21 mouse cellular contexts compared by ENCODE assay signal in genomic region chr7:126919973-126920372, GRCm38 (mm10). TPM values are rescaled to one million over a fixed set of nuclear protein-coding genes. Genes with fewer than 3 reads are reported as not detected.
A peak's percentile ranks its signal among the peaks of the same experiment; 100 is the strongest.
DNase-seq lines count a peak whose midpoint lies in the region; ATAC-seq lines count a peak whose summit lies in the region.
"Had no signal": no experiment of that assay in that cellular context is flagged by ENCODE, and none has a peak within 500 bp of the region (broad histone marks: within the 10 kb centered on the region; RNA-seq: fewer than 3 reads in every experiment).

No protein-coding gene starts in this region.

- peaks cover 37% of the 10 kb centered on the region for H3K4me1 ChIP-seq in midbrain, embryonic 10.5 days
- H3K4me1 ChIP-seq in midbrain, embryonic 15.5 days: peaks cover 10% of the 10 kb centered on the region
- H3K4me1 ChIP-seq in forebrain, embryonic 16.5 days (replicated peaks; ENCODE audit: control insufficient read depth, insufficient read depth, low read length): 0 out of 2 replicates have a peak, but pooled peaks cover 3% of the 10 kb centered on the region
- H3K4me1 ChIP-seq: embryonic facial prominence, embryonic 12.5 days had no signal

- H3K27me3 ChIP-seq in midbrain, embryonic 10.5 days (ENCODE audit: low read depth, poor library complexity, severe bottlenecking): no peaks in the 10 kb centered on the region; the same call in 1 of the 2 replicates
- H3K27me3 ChIP-seq in midbrain, embryonic 15.5 days (replicated peaks): no peaks in the 10 kb centered on the region
- no peaks in the 10 kb centered on the region for H3K27me3 ChIP-seq in forebrain, embryonic 16.5 days (replicated peaks; ENCODE audit: control insufficient read depth, insufficient read depth, low read length)
- H3K27me3 ChIP-seq: embryonic facial prominence, embryonic 12.5 days; forebrain, embryonic 15.5 days; heart, embryonic 15.5 days had no signal

- no peak overlapping the region for H3K4me2 ChIP-seq in midbrain, embryonic 15.5 days
- H3K4me2 ChIP-seq in forebrain, embryonic 16.5 days (ENCODE audit: low read length): no peak overlapping the region
- H3K4me2 ChIP-seq: embryonic facial prominence, embryonic 12.5 days; forebrain, embryonic 15.5 days; heart, embryonic 11.5 days; heart, embryonic 15.5 days had no signal

- peak; percentile 39 for DNase-seq in adrenal gland, postnatal 10 days
- no peak for DNase-seq in adrenal gland, adult 18-20 months (ENCODE audit: low spot score in 2 of 2)
- DNase-seq in midbrain, embryonic 10.5 days (ENCODE audit: low spot score): no peak
- DNase-seq in adrenal gland, postnatal 25 days: peak; percentile 30
- DNase-seq: cerebellum, adult 11-12 months; cerebellum, adult 9-10 months; cerebellum, postnatal 25 days; gastrocnemius, postnatal 14 days; heart, adult 2 months; heart, postnatal 14 days; kidney, adult 18-20 months had no signal

- no peak overlapping the region for H3K27ac ChIP-seq in midbrain, embryonic 10.5 days (replicated peaks)
- H3K27ac ChIP-seq in midbrain, embryonic 15.5 days: no peak overlapping the region
- H3K27ac ChIP-seq in forebrain, embryonic 16.5 days (ENCODE audit: low read length): no peak overlapping the region
- H3K27ac ChIP-seq: embryonic facial prominence, embryonic 12.5 days; forebrain, embryonic 15.5 days; heart, adult 2 months; heart, embryonic 15.5 days; hindbrain, postnatal 0 days had no signal

- no peak for ATAC-seq in midbrain, embryonic 15.5 days (replicated peaks)
- ATAC-seq in forebrain, embryonic 16.5 days: no peak
- ATAC-seq: forebrain, embryonic 15.5 days; hindbrain, postnatal 0 days had no signal

- H3K9ac ChIP-seq in midbrain, embryonic 15.5 days: no peak overlapping the region
- no peak overlapping the region for H3K9ac ChIP-seq in forebrain, embryonic 16.5 days (replicated peaks; ENCODE audit: low read depth, low read length)
- H3K9ac ChIP-seq: embryonic facial prominence, embryonic 12.5 days; forebrain, embryonic 15.5 days; heart, embryonic 15.5 days had no signal

- no peaks in the 10 kb centered on the region for H3K36me3 ChIP-seq in midbrain, embryonic 10.5 days
- no peaks in the 10 kb centered on the region for H3K36me3 ChIP-seq in midbrain, embryonic 15.5 days (replicated peaks)
- no peaks in the 10 kb centered on the region for H3K36me3 ChIP-seq in forebrain, embryonic 16.5 days (ENCODE audit: control insufficient read depth, insufficient read depth)
- H3K36me3 ChIP-seq: embryonic facial prominence, embryonic 12.5 days; forebrain, embryonic 15.5 days; G1E; heart, embryonic 15.5 days had no signal

- H3K9me3 ChIP-seq in midbrain, embryonic 10.5 days (replicated peaks): no peaks in the 10 kb centered on the region
- no peaks in the 10 kb centered on the region for H3K9me3 ChIP-seq in midbrain, embryonic 15.5 days
- no peaks in the 10 kb centered on the region for H3K9me3 ChIP-seq in forebrain, embryonic 16.5 days (ENCODE audit: control insufficient read depth, low read length)
- H3K9me3 ChIP-seq: embryonic facial prominence, embryonic 12.5 days; forebrain, embryonic 15.5 days; G1E; heart, embryonic 15.5 days had no signal

- WGBS in midbrain, embryonic 10.5 days: 87% methylated on average over 4 of the region's 4 CpGs
- 87% methylated on average over 4 of the region's 4 CpGs for WGBS in midbrain, embryonic 15.5 days
- 86% methylated on average over 4 of the region's 4 CpGs for WGBS in forebrain, embryonic 16.5 days

- peak overlapping the region; percentile 20; the same call in 1 of the 2 replicates for H3K4me3 ChIP-seq in midbrain, embryonic 10.5 days
- no peak overlapping the region for H3K4me3 ChIP-seq in midbrain, embryonic 15.5 days
- H3K4me3 ChIP-seq in forebrain, embryonic 16.5 days (replicated peaks; ENCODE audit: low read length): no peak overlapping the region
- H3K4me3 ChIP-seq: embryonic facial prominence, embryonic 12.5 days; forebrain, embryonic 15.5 days; heart, adult 2 months; heart, embryonic 15.5 days had no signal

RNA-seq across cellular contexts. Expression of gene Tmem219, which starts 2.7 kb away (rescaled TPM):
- 10 to 100 TPM; 32.1 to 32.3 TPM for total RNA-seq in adrenal gland, postnatal 10 days (2021)
- total RNA-seq in adrenal gland, adult 18-20 months (2021): 10 to 100 TPM; 30.7 to 32.8 TPM
- 29.4 and 36.1 TPM in 2 replicates for polyA plus RNA-seq in midbrain, embryonic 10.5 days (2016; fragmentation: Nextera tagmentation; extraction: Ambion mirVana)
- 33.2 and 36.1 TPM in 2 replicates for polyA plus RNA-seq in midbrain, embryonic 15.5 days (2015; fragmentation: Nextera tagmentation; extraction: Ambion mirVana)
- total RNA-seq in adrenal gland, postnatal 25 days (2021): 21.7 and 34.5 TPM in 2 replicates
- 33.3 and 37.3 TPM in 2 replicates for polyA plus RNA-seq in forebrain, embryonic 16.5 days (2015; fragmentation: Nextera tagmentation; extraction: Ambion mirVana)

RNA-seq across cellular contexts. Expression of gene Kctd13, which starts 8.7 kb away (rescaled TPM):
- total RNA-seq in adrenal gland, postnatal 10 days (2021): 10 to 100 TPM; 18.4 to 23.0 TPM
- total RNA-seq in adrenal gland, adult 18-20 months (2021): 10 to 100 TPM; 18.7 to 21.8 TPM
- 20.8 and 26.1 TPM in 2 replicates for polyA plus RNA-seq in midbrain, embryonic 10.5 days (2016; fragmentation: Nextera tagmentation; extraction: Ambion mirVana)
- polyA plus RNA-seq in midbrain, embryonic 15.5 days (2015; fragmentation: Nextera tagmentation; extraction: Ambion mirVana): 133 and 136 TPM in 2 replicates
- 31.1 and 42.7 TPM in 2 replicates for total RNA-seq in adrenal gland, postnatal 25 days (2021)
- polyA plus RNA-seq in forebrain, embryonic 16.5 days (2015; fragmentation: Nextera tagmentation; extraction: Ambion mirVana): 131 and 132 TPM in 2 replicates

RNA-seq across cellular contexts. Expression of gene Asphd1, which starts 29.4 kb away (rescaled TPM):
- total RNA-seq in adrenal gland, postnatal 10 days (2021): 1 to 10 TPM; 1.9 to 2.0 TPM
- 1 to 10 TPM; 1.6 to 1.7 TPM for total RNA-seq in adrenal gland, adult 18-20 months (2021)
- polyA plus RNA-seq in midbrain, embryonic 10.5 days (2016; fragmentation: Nextera tagmentation; extraction: Ambion mirVana): 0.25 and 0.76 TPM in 2 replicates
- polyA plus RNA-seq in midbrain, embryonic 15.5 days (2015; fragmentation: Nextera tagmentation; extraction: Ambion mirVana): 7.8 and 8.9 TPM in 2 replicates
- 1.6 and 2.5 TPM in 2 replicates for total RNA-seq in adrenal gland, postnatal 25 days (2021)
- polyA plus RNA-seq in forebrain, embryonic 16.5 days (2015; fragmentation: Nextera tagmentation; extraction: Ambion mirVana): 4.8 and 8.5 TPM in 2 replicates
- total RNA-seq: G1E; gastrocnemius, adult 18-20 months; gastrocnemius, postnatal 14 days; heart, adult 2 months; hematopoietic stem cell, adult 5-6 weeks had no signal
- polyA plus RNA-seq: G1E had no signal

RNA-seq across cellular contexts. Expression of gene Sez6l2, which starts 30.4 kb away (rescaled TPM):
- total RNA-seq in adrenal gland, postnatal 10 days (2021): 10 to 100 TPM; 38.8 to 58.2 TPM
- 10 to 100 TPM; 46.6 to 84.4 TPM for total RNA-seq in adrenal gland, adult 18-20 months (2021)
- 2.0 and 4.6 TPM in 2 replicates for polyA plus RNA-seq in midbrain, embryonic 10.5 days (2016; fragmentation: Nextera tagmentation; extraction: Ambion mirVana)
- polyA plus RNA-seq in midbrain, embryonic 15.5 days (2015; fragmentation: Nextera tagmentation; extraction: Ambion mirVana): 50.5 and 56.2 TPM in 2 replicates
- total RNA-seq in adrenal gland, postnatal 25 days (2021): 91.1 and 128 TPM in 2 replicates
- 26.1 and 30.6 TPM in 2 replicates for polyA plus RNA-seq in forebrain, embryonic 16.5 days (2015; fragmentation: Nextera tagmentation; extraction: Ambion mirVana)

RNA-seq across cellular contexts. Expression of gene Taok2, which starts 35.5 kb away (rescaled TPM):
- total RNA-seq in adrenal gland, postnatal 10 days (2021): 10 to 100 TPM; 69.7 to 85.8 TPM
- total RNA-seq in adrenal gland, adult 18-20 months (2021): 10 to 100 TPM; 67.1 to 70.6 TPM
- polyA plus RNA-seq in midbrain, embryonic 10.5 days (2016; fragmentation: Nextera tagmentation; extraction: Ambion mirVana): 53.2 and 61.1 TPM in 2 replicates
- 66.8 and 70.9 TPM in 2 replicates for polyA plus RNA-seq in midbrain, embryonic 15.5 days (2015; fragmentation: Nextera tagmentation; extraction: Ambion mirVana)
- 82.8 and 89.5 TPM in 2 replicates for total RNA-seq in adrenal gland, postnatal 25 days (2021)
- polyA plus RNA-seq in forebrain, embryonic 16.5 days (2015; fragmentation: Nextera tagmentation; extraction: Ambion mirVana): 55.3 and 65.6 TPM in 2 replicates

Comparison
In these comparisons a context has a peak if more than half of its experiments do, and no peak if none do; other contexts are left out.
1. DNase-seq: peak in adrenal gland, postnatal 10 days (single experiment) and adrenal gland, postnatal 25 days (single experiment); none in adrenal gland, adult 18-20 months (0 of 2) and midbrain, embryonic 10.5 days (single experiment).